Mouse (Mus musculus) cerebellum, adult 18-20 months (tissue): ENCODE results near the gene Adora1.
A peak's percentile ranks its signal among the peaks of the same experiment; 100 is the strongest.
"Not testable (repeated sequence)": the region's sequence is repeated elsewhere in the genome, so short reads cannot be mapped to it uniquely, and the experiment has no call there.

Experiments
- DNase-seq, 2 experiments: peaks; one replicate each; pipeline ENCODE4 v3.0.0; 2021

Adora1 gene

DNA sequence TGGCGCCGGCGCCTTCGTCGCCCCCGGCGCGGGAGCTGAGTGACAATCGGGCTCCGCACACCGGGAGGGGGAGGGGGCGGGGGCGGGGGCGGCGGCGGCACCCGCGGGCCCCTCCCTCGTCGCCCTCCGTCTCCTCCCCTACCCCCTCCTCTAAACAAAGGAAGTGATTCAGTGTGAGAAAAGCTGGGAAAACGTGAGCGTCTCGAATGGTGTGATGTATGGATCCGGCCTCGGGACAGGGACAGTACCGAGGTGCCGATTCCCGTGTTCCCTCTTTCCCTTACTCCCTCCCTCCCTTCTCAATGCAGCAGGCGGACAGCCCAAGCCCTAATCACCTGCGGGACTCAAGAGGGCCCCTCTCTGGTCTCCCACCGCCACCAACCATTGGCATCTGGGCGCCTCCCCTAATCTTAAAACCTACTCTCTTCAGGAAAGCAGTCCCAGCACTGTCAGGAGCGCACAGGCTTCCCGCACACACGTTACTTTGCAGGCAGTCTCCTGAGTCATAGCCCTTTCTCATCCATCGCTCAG, at the start of gene Adora1:
Gene Adora1 (minus strand): TSS at position 41 of the 531 bp plus-strand sequence.
- DNase-seq: peak in 1 of 2 experiments; percentile 52

DNA sequence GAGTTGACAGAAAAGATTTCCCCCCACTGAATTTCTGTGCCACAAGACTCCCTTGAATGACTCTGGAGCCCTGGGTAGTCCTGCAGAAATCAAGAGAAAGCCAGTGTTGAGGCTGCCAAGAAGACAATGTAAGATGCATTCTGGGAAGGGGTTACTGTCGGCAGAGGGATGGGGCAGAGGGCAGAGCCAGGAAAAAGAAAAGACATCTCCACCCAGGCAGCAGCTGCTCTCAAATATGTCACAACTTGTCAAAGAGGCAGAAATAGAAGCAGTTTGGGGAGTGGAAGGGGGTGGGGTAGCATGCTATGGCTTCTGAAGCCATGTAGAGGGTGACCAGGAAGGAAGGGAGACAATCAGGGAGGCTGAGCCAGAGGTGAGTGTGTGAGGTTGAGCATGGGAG, 47.9 kb upstream of the Adora1 start:
- DNase-seq: no peak

DNA sequence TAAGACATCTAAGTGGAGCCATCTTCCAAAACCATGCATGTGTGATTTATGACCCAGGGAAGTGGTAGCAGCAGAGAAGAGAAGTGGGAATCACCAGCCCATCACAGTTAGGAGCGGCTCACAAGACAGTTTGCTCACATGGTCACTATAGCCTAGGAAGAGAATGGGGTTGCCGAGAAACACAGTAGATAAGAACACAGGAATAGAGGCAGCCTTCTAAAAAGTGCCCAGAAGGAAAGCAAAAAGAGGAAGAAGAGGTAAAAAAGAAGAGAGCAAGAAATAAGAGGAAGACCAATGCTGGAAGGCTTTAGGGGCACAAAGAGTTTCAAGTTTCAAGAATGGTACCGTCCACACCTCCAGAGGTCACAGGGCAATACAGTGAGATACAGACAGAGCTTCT, 47.1 kb upstream of the Adora1 start:
- DNase-seq: no peak

DNA sequence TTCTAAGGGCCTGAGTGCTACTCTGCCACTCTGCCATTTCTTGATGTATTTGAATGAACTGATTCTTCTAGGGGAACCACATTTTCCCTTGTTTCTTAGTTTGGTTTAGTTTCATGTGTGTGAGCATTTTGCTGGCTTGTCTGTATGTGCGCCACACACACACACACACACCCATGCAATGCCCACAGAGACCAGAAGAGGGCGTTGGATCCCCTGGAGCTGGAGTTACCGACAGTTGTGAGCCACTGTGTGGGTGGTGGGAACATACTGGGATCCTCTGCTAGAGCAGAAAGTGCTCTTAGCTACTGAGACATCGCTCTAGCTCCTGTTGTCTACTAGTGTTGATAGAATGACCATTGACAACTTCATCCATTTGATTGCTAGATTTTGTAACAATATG, 46.3 kb upstream of the Adora1 start:
- DNase-seq: no peak

DNA sequence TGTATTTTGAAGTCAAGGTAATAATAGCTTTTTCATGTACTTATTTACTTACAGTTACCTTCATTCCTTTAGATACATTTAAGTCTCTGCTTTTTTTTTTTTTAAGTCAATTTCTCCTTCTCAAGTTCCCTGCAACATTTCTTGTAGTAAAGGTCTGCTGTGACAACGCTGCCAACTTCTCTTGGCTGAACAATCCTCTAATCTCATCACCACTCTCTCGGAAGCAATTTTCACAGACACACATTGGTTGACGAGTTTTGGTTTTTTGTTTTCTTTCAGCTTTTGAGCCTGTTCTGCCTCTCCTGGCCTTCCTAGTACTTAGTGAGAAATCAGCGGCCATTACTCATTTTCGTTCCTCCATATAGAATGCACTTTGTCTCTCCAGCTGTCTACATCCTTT, 44.9 kb upstream of the Adora1 start:
- no peak for DNase-seq

DNA sequence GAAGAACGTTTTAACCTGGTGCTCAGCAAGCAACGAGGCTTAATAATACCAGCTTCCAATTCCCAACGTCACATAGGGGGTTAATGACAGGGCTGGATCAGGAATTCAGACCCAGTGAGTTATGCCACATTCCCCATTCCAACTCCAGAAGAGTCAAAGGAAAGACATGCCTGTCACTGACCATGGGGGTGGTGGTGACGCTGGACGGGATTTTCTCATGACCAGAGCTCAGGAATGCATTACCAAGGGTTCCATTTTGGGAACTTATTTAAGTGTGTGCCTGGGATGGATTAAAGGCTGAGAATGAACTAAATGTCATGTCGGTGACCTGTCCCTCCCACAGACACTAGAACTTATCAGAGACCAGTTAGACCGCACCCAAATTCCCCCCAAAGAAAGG, 41.6 kb upstream of the Adora1 start:
- no peak for DNase-seq

DNA sequence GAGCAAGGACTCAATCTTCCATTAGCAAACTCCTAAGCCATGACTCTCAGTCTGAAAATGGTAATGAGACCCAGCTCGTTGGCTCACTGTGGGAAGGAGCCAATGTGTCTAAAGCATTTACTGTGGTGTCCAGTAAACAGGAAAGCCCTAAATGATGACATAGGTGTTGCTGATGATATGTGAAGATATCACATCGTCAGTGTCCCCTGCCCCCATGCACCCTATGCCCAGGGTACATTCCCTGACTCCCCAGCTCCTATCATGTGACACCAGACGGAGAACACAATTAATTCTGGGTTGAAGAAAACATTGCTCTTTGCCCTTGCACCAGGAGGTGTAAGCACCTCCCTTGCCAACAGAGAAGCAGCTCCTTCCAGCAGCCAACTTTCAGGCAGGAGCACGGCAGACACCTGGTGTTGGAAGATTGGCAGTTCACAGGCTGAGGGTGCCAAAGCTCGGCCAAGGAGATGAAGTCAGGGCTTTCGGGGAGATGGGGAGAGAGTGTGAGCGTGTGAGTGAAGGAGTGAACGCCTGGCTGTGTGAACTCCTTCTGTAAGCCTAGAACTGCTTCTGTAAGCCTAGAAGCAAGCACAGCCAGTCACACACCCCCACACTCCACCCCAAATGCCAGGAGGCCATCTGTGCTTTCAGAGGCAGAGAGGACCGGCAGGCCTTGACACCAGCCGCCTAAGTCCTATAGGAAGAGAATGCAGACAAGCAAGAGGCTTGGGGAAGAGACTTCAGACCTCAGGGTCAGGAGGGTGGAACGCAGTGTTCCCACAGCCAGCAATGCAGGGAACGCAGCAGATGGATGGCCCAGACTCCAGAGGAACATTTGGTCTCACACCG, 40.6 kb upstream of the Adora1 start:
- peak; percentile 82 to 88 for DNase-seq

DNA sequence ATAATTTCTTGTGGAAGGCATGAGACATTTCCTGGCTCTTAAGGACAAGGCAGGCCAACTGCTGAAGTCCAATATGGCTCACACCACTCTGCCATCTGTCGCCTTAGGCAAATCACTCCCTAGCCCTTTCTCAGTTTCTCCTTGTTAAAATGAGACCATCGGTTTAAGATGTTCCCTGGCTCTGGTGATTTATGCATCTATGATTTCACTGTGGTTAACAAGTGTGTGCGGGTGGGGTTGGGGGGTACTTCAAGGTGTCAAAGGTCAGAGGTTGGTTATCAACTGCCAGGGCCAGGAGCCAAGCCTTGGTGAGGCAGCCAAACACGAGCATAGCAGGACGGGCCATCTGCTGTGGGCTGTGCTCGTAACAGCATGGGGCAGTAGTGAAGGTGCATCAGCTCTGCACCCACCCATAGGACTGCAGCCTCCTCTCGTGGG, 39.3 kb upstream of the Adora1 start:
- DNase-seq: peak; percentile 86 to 90

DNA sequence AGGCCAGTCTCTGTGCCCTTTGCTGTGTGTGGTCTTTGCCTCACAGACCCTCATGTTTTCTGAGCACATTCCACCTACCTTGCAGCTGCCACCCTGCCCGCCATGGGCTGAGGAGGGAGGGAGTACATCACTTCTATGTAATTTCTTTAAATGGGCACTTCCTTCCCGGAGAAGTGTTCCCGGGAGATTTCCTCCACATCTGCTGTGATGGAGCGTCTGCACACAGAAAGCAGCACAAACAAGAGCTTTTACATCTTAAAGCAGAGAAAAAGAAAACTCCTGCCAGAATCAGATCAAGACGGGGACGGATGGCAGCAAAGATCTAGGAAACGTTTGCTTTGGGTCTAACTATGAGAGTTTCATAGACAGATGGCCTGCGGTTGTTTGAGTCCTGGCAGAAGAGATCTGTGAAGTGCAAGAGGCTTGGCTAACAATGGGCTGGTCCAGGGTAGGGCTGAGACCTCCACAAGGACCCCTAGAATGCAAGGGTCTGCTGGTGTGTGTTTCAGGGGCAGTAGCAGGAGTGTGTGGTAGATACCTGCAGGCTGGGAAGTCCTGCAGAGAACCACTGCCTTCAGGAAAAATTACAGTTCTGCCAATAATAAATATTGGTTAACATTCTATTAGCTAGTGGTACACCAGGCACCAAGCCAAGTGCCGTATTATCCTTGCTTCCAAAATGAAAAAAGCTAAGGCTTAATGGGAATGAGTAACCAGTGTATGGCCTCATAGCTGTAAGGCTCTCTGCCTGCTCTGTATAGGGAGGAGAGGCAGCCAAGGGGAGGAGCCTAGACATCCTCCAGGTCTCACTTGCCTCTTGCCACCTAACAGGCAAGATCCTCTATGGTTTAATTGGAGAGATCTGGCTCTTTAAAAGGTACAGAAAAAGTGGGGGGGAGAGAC, 38.5 kb upstream of the Adora1 start:
- DNase-seq: peak; percentile 78 to 81

DNA sequence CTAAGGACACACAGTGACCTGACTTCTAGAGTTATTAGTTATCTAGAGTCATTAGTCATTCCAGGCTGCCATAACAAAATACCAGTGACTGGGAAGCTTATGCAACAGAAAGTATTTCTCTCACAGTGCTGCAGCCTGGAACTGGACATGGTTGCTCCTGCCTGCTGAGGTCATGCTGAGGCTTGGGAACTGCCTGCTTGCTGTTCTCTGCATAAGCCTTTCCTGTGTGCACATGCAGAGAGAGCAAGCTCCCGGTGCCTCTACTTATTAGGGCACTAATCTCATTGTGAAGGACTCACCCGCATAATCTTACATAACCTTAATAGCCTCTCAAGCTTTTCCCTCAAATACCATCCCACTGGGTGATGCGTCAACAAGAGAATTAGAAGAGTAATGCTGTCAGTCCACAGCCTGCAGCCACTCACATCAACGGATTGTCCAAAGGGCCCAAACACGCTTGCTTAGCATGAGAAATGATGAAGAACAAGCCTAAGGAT, 37.6 kb upstream of the Adora1 start:
- DNase-seq: peak in 1 of 2 experiments; percentile 45

DNA sequence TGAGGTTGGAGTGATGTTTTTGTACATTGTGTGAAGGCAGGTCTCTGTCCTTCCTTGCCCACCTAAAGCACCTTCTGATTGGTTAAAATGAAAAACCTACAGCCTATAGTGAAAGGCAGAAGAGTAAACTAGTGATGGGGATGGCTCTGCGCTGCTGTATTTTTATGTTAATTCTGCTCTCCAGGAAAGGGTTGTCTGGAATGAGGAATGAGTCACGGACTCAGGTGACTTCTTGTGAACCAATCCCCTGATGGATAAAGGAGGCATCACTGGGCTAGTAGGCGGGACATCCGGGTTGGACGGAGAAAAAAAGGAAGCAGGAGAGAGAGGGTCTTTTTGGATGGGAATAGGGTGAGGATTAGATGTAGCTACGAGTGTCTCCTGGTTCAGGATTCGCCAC, 34.8 kb upstream of the Adora1 start:
- DNase-seq: no peak

DNA sequence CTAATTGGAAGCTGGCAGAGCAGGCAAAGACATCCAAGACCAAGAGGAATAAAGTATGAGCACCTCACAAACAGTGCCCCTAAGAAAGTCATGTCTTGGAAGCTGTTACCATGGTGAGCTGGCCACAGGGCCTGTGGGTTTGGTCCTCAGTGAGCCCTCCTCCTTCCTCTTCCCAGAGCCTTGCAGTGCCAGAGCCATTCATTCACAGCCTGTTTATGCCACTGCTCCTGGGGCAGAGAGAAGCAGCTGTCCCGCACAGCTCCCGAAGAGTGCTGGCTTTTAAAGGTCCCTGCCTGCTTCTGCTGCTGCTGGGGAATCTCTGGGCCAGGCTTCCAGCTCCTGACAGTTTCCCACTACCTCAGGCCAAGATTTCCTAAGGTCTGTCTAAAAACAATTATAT, 30.6 kb upstream of the Adora1 start:
- no peak for DNase-seq

DNA sequence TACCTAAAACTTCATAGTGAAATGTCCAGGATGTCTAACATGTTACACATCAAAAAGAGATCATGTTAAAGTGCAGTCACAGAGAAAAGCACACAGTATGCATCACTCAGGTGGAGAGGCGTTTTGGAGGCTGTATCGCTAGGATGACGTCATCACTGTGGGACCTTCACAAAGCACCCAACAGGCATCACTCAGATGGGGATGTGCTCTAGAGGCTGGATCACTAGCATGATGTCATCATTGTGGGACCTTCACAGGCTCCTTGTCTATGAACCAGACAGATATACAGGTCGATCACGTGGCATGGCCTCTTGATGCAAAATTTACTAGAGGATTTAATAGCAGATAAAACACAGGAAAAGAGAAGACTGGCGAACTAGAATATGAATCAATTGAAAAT, 29.1 kb upstream of the Adora1 start:
- DNase-seq: no peak

DNA sequence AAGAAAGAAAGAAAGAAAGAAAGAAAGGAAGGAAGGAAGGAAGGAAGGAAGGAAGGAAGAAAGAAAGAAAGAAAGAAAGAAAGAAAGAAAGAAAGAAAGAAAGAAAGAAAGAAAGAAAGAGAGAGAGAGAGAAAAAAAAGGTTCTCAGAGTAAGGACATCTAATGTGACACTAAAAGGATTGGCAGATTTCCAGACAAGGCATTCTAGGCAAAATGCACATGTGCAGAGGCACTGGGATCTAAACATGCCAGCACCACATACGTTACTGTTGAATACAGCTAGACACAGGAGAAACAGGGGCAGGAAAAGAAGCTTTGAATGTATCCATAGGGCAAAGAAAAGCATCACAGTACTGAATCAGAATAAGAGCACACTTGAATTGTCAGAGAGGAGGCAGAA, 14.4 kb upstream of the Adora1 start:
- not testable (repeated sequence) for DNase-seq

DNA sequence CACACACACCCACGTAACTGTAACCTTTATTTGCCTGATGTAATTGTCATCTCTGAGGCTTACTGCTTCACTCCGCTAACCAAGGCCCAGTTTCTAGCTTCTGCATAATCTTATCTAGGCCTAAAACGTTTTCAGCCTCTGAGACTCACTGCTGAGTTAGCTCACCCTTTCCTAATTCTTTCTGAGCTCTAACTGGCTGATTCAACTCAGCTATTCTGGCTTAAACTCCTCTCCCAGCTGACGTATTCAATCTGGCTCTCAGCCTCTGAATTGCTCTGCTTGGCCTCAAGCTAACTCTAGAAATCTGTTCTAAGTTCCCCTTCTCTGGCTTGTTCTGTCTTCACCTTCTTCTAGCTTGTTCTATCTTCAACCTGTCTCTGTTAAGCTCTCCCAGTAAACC, 11.4 kb upstream of the Adora1 start:
- peak in 1 of 2 experiments; percentile 38 for DNase-seq

DNA sequence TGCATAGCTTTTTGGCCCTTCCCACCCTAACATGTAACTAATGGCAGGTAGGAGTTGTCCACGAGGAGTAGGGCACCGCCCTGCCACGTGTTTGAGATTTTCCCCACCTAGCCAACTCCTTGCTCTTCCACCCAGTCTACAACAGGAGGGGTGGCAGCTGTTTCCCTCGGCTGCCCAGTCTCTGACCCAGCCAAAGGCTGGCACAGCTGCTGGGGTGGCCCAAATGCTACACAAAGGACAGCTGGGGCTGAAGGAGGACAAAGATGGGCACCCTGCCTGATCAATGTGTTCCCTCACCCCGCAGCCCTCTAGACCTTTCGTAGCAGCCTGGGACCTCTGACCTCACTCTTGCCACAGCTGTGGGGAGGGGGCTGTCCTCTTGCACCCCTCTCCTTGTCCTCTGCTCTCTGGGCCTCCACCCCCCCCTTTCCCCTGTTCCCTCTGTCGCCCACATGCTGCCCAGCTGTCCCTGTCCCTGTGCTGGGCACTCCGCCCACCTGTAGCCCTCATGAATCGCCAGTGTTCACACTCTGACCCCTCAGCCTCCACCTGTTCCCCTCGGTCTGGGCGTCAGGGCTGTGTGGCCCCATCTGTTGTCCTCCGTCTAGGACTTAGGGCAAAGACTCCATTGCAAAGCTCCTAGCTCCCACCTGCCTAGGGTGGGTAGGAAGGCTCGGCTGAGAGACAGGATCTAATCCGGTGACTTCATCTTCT, 9.9 kb upstream of the Adora1 start:
- peak in 1 of 2 experiments; percentile 28 for DNase-seq

DNA sequence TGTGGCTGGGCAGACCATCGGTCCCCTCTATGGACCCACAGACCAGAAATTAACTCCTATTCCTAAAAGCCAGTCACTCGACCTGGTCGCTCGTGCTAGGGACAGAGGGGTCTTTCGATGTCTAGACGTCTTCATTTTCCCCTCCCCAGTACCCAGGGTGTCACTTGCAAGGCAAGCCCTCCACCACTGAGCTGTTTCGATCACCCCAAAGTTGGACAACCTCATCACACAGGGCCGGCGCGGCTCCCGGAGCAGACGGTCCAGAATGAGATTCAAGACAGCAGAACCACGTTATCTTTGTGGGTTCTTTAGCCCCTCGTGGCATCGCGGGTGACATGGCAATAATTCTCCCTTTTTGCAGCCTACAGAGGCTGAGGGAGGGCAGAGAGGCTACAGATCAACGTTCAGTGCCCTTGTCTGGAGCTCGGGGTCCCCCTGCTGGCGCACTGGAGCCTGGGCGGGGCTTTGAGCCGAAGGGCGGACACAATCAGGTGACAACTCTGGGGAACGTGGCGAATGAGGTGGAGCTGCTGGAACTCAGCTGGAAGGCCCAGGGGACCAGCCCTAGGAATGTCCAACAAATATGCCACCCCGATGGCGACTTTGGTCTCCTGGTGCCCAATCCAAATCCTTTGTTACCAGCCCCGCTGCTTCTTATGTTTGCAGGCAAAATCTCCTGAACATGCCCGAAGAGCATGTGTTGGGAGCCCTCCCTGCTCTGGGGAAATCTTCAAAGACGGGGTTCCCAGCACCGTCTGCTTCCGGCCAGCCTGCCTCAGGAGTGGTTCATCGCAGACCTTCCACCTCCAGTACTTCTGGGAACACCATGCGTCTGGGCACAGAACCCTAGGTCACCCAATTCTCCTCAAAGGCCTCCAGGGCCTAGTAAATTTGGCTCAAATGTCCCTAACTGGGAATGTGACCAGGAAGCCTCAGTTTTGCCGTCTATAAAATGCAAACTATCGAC, 9.0 kb upstream of the Adora1 start:
- DNase-seq: peak; percentile 97

DNA sequence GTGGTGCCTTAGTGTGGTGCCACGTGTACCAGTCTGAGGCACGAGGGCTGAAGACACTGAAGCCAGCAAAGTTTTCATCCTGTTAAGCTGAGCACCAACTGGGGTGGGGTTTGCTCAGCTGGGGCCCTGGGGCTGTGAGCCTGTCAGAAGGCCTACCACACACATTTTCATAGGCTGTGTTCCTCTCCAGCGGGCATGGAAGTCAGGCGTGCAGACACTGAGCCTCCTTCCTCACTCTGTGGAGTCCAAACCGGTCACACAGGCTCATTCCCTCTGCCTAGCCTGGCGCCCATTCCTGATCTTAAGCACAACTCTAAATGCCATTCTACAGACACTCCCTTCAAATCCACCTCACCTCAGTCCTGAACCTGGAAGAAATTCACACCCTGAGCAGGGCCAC, 8.3 kb upstream of the Adora1 start:
- no peak for DNase-seq

DNA sequence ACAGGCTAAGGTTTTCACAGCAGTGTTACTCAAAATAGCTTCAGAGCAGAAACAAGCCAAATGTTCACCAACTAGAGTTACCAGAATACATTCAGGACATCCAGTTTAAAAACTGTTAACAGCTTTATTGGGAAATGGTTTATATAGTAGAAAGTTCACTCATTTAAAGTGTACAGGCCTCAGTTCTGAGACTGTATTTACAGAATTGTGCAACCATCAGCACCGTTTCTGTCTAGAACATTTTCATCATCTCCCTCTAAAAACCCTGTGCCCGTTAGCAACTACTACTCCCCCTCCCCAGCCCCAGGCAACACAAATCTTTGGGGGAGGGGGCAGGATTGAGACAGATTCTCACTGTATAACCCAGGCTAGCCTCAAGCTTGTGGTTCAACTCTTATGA, 7.1 kb upstream of the Adora1 start:
- DNase-seq: no peak

DNA sequence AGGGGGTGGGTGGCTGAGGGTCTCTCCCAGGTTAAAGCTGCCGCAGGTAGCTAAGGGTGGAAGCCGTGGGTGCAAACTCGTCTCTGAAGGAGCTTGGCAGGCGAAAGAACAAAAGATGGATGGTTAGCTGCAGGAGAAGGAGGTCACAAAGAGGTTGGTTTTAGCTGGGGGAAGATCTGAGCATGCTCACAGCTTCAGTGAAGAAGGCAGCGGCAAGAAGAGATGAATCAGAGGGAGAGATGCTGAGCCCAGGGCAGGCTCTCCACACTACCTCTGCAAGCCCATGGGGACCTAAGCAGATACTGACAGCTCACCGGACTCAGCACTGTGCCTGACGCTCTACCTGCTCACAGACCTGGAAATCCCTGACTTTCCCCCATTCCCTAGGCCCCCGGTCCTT, 6.1 kb upstream of the Adora1 start:
- DNase-seq: no peak

DNA sequence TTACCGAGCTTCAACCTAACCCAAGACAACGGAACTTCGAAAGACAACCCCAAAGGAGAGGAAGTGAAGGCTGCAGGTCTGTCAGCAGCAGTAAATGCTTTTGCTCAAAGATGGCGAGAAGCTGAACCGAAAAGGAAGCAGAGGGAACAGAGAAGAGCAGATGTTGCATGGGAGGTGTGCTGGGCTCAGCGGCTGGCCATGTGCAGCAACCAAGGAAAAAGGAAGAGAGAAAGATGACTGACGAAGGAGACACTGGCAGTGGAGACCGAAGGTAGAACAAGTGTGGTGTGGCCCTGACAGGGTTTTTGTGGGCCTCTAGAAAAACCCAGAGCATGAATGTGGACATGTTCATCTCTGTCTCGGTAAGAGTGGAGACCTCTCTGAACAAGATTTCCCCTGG, 5.5 kb upstream of the Adora1 start:
- no peak for DNase-seq

DNA sequence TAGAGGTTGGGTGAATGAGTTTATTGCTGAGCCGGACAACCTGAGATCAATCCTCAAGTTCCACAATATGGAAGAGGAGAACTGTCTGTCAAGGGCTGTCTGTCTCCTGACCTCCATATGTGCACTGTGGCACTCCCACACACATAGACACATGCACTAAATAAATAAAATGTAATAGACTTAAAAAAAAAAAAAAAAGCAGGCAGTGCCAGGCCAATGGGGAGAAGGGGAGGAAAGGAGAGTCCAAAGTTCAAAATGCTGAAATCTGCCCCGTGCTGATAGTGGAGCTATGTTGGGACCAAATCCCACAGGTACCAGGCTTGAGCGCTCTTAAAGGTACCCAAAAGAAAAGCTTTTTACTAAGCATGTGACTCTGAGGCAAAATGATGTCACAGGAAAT, 2.2 kb upstream of the Adora1 start:
- no peak for DNase-seq
